Mouse (Mus musculus) testis, adult 2 months (tissue): Measurements from ENCODE around the gene Clrn3.

Source experiments
- CTCF ChIP-seq: fragments of 200-500 bp; IDR thresholded peaks from 2 replicates; pipeline ENCODE4 v1.5.1; 2012; ENCODE audit warnings: low read depth, mild to moderate bottlenecking, inconsistent platforms, low read length, moderate library complexity; ENCODE audit not compliant: control insufficient read depth, insufficient read depth, insufficient replicate concordance
- POLR2A ChIP-seq: fragments of 200-500 bp; IDR thresholded peaks from 2 replicates; pipeline ENCODE4 v1.6.1; 2012; ENCODE audit warnings: low read depth, mild to moderate bottlenecking, inconsistent platforms, low read length, moderate library complexity; ENCODE audit not compliant: control insufficient read depth

DNA sequence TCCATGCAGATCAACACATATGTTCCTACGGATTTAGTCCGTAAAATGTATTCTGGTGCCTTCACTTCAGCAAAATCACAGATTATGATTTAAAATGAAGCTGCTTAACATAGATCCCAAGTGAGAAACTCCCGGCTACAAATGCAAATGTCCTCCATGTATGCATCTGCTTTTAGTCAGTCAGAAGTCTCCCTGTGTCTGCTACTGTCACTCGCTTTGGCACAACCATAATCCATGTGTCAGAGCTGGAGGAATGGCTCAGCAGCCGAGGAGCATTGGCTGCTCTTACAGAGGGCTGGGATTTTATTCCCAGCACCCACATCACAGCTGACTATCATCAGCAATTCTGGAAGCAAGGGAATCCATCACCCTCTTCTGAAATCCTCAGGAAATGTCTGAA is 58.1 kb downstream of the Clrn3 start:
- no peak for TF ChIP-seq CTCF
- TF ChIP-seq POLR2A: no peak
